Mouse (Mus musculus) MEL (cell line): Measurements from ENCODE around the gene Trio. TPM values are rescaled to one million over a fixed set of nuclear protein-coding genes. Genes with fewer than 3 reads are reported as not detected.

Experiments
- DNase-seq: peaks from one replicate; pipeline ENCODE4 v3.0.0; 2011; ENCODE audit warnings: low read depth, low spot score
- H3K27ac ChIP-seq: 2 replicates; pipeline ENCODE4 v1.5.1; 2012; ENCODE audit warnings: low read depth, mild to moderate bottlenecking, control low read depth, low read length, moderate library complexity; ENCODE audit not compliant: control insufficient read depth
- H3K27me3 ChIP-seq, 2 experiments: fragments of 150-350 bp in 1 of 2; sonication (generic) in 1 of 2; 2 replicates each; pipeline ENCODE4 v1.6.1; 2012; ENCODE audit warnings: low read length in 2 of 2, mild to moderate bottlenecking in 2 of 2, improper control_type of control experiment in 1 of 2, moderate library complexity in 1 of 2; ENCODE audit not compliant: insufficient read depth in 2 of 2, control insufficient read depth in 1 of 2
- H3K36me3 ChIP-seq, 2 experiments: 2 replicates each; pipeline ENCODE4 v1.6.1; 2012 to 2014; ENCODE audit warnings: low read length in 2 of 2, improper control_type of control experiment in 1 of 2, inconsistent platforms in 1 of 2, mild to moderate bottlenecking in 1 of 2; ENCODE audit not compliant: insufficient read depth in 2 of 2, control insufficient read depth in 1 of 2
- H3K4me1 ChIP-seq, 2 experiments: fragments of 150-350 bp in 1 of 2; sonication (generic) in 1 of 2; 2 replicates each; pipeline ENCODE4 v1.6.1; 2012; ENCODE audit warnings: low read length in 2 of 2, improper control_type of control experiment in 1 of 2, mild to moderate bottlenecking in 1 of 2; ENCODE audit not compliant: insufficient read depth in 2 of 2, control insufficient read depth in 1 of 2
- H3K4me3 ChIP-seq, 2 experiments: fragments of 150-350 bp in 1 of 2; sonication (generic) in 1 of 2; 2 replicates each; pipeline ENCODE4 v1.5.1; 2012; ENCODE audit warnings: low read depth in 2 of 2, low read length in 2 of 2, mild to moderate bottlenecking in 2 of 2, moderate library complexity in 2 of 2, control low read depth in 1 of 2, improper control_type of control experiment in 1 of 2; ENCODE audit not compliant: control insufficient read depth in 1 of 2, insufficient read depth in 1 of 2
- H3K79me2 ChIP-seq: 2 replicates; pipeline ENCODE4 v1.6.1; 2012; ENCODE audit warnings: mild to moderate bottlenecking, low read length, moderate library complexity; ENCODE audit not compliant: control insufficient read depth, poor library complexity, insufficient read depth
- H3K9ac ChIP-seq: 2 replicates; pipeline ENCODE4 v1.6.1; 2012; ENCODE audit warnings: low read depth, mild to moderate bottlenecking, control low read depth, low read length, moderate library complexity; ENCODE audit not compliant: control insufficient read depth, poor library complexity, severe bottlenecking
- H3K9me3 ChIP-seq: fragments of 150-350 bp; sonication (generic); replicated peaks from 2 replicates; pipeline ENCODE4 v1.6.1; 2012; ENCODE audit warnings: mild to moderate bottlenecking, low read length, improper control_type of control experiment, moderate library complexity; ENCODE audit not compliant: insufficient read depth
- CHD1 ChIP-seq: IDR thresholded peaks from 2 replicates; pipeline ENCODE4 v1.6.1; 2012; ENCODE audit warnings: low read depth, mild to moderate bottlenecking, inconsistent platforms, low read length, improper control_type of control experiment
- CTCF ChIP-seq, 3 experiments: IDR thresholded peaks in 2 of 3; conservative IDR thresholded peaks in 1 of 3; 2 replicates each; pipeline ENCODE4 v1.5.1; 2011 to 2012; ENCODE audit warnings: low read length in 3 of 3, low read depth in 2 of 3, mild to moderate bottlenecking in 2 of 3, improper control_type of control experiment in 1 of 3, inconsistent platforms in 1 of 3, mixed read lengths in 1 of 3, moderate library complexity in 1 of 3; ENCODE audit not compliant: control insufficient read depth in 1 of 3, insufficient read depth in 1 of 3, poor library complexity in 1 of 3, severe bottlenecking in 1 of 3
- E2F4 ChIP-seq: IDR thresholded peaks from 2 replicates; pipeline ENCODE4 v1.6.1; 2011; ENCODE audit warnings: low read depth, low read length, improper control_type of control experiment, borderline replicate concordance
- ELF1 ChIP-seq: IDR thresholded peaks from 2 replicates; pipeline ENCODE4 v1.6.1; 2014; ENCODE audit warnings: low read depth, mild to moderate bottlenecking, inconsistent platforms, low read length, improper control_type of control experiment, moderate library complexity
- GABPA ChIP-seq: IDR thresholded peaks from 2 replicates; pipeline ENCODE4 v1.6.1; 2012; ENCODE audit warnings: low read depth, mild to moderate bottlenecking, inconsistent platforms, low read length, improper control_type of control experiment, moderate library complexity
- GATA1 ChIP-seq: IDR thresholded peaks from 2 replicates; pipeline ENCODE4 v1.6.1; 2011; ENCODE audit warnings: low read depth, low read length, improper control_type of control experiment
- MAFK ChIP-seq: IDR thresholded peaks from 2 replicates; pipeline ENCODE4 v1.6.1; 2011; ENCODE audit warnings: low read depth, mild to moderate bottlenecking, low read length, improper control_type of control experiment, borderline replicate concordance
- MAZ ChIP-seq: IDR thresholded peaks from 2 replicates; pipeline ENCODE4 v1.6.1; 2012; ENCODE audit warnings: low read depth, mild to moderate bottlenecking, inconsistent platforms, low read length, improper control_type of control experiment
- MEF2A ChIP-seq: IDR thresholded peaks from 2 replicates; pipeline ENCODE4 v1.6.1; 2014; ENCODE audit warnings: low read depth, mild to moderate bottlenecking, inconsistent platforms, low read length, improper control_type of control experiment; ENCODE audit not compliant: poor library complexity, insufficient replicate concordance, severe bottlenecking; ENCODE audit errors: extremely low read depth
- MYB ChIP-seq: IDR thresholded peaks from 2 replicates; pipeline ENCODE4 v1.6.1; 2011; ENCODE audit warnings: mild to moderate bottlenecking, low read depth, low read length, improper control_type of control experiment
- POLR2AphosphoS5 ChIP-seq: IDR thresholded peaks from 2 replicates; pipeline ENCODE4 v1.6.1; 2012; ENCODE audit warnings: low read depth, borderline replicate concordance, mild to moderate bottlenecking, inconsistent platforms, low read length, moderate library complexity, mixed read lengths
- RAD21 ChIP-seq: IDR thresholded peaks from 2 replicates; pipeline ENCODE4 v1.6.1; 2011; ENCODE audit warnings: mild to moderate bottlenecking, low read depth, low read length, improper control_type of control experiment
- RCOR1 ChIP-seq: IDR thresholded peaks from 2 replicates; pipeline ENCODE4 v1.6.1; 2012; ENCODE audit warnings: low read depth, mild to moderate bottlenecking, inconsistent platforms, low read length, improper control_type of control experiment
- SIN3A ChIP-seq: IDR thresholded peaks from 2 replicates; pipeline ENCODE4 v1.6.1; 2012; ENCODE audit warnings: low read length, improper control_type of control experiment, inconsistent platforms
- TAL1 ChIP-seq: IDR thresholded peaks from 2 replicates; pipeline ENCODE4 v1.6.1; 2012; ENCODE audit warnings: mild to moderate bottlenecking, inconsistent platforms, low read length, moderate library complexity, mixed read lengths
- TBP ChIP-seq: IDR thresholded peaks from 2 replicates; pipeline ENCODE4 v1.8.0; 2011; ENCODE audit warnings: low read depth, low read length, improper control_type of control experiment
- TCF12 ChIP-seq: IDR thresholded peaks from 2 replicates; pipeline ENCODE4 v1.6.1; 2014; ENCODE audit warnings: low read depth, mild to moderate bottlenecking, inconsistent platforms, low read length, improper control_type of control experiment, moderate library complexity
- USF2 ChIP-seq, 2 experiments: IDR thresholded peaks; 2 replicates each; pipeline ENCODE4 v1.6.1; 2011 to 2012; ENCODE audit warnings: improper control_type of control experiment in 2 of 2, low read length in 2 of 2, borderline replicate concordance in 1 of 2, inconsistent platforms in 1 of 2, low read depth in 1 of 2, mild to moderate bottlenecking in 1 of 2; ENCODE audit not compliant: insufficient read depth in 1 of 2
- ZC3H11A ChIP-seq: IDR thresholded peaks from 2 replicates; pipeline ENCODE4 v1.6.1; 2012; ENCODE audit warnings: low read depth, mild to moderate bottlenecking, inconsistent platforms, low read length, improper control_type of control experiment
- ZKSCAN1 ChIP-seq: IDR thresholded peaks from 2 replicates; pipeline ENCODE4 v1.6.1; 2012; ENCODE audit warnings: low read depth, mild to moderate bottlenecking, inconsistent platforms, low read length, improper control_type of control experiment, moderate library complexity
- polyA plus RNA-seq, 2 experiments: library from polyadenylated mRNA; stranded (reverse) in 1 of 2; unstranded in 1 of 2; fragments of >175 nt in 1 of 2; fragments of >200 nt in 1 of 2; gene quantifications; 2 replicates each; pipeline versions ENCODE4 v1.2.1 to v1.2.4; 2012; ENCODE audit warnings: low replicate concordance in 2 of 2, low read depth in 1 of 2; ENCODE audit not compliant: insufficient read length in 2 of 2, insufficient read depth in 1 of 2, missing spikeins in 1 of 2
- total RNA-seq: library from RNA; depleted of rRNA; stranded (reverse); fragments of 300-350 nt; gene quantifications from 2 replicates; pipeline ENCODE4 v1.2.3, GENCODE M21; 2012

Trio gene
- total and polyA plus RNA-seq, 3 experiments, result 0.91 to 1.1 TPM; not detected in 1

GRCm38 (mm10) chr15:28001299-28001698, 24.3 kb downstream of the Trio start (continued):
- TF ChIP-seq MEF2A (no peak), GATA1 (no peak), MYB (no peak)

GRCm38 (mm10) chr15:27998621-27999359, 26.9 kb downstream of the Trio start:
- no peak for DNase-seq
- Histone ChIP-seq H3K9ac (no peak overlapping the region), H3K36me3 (no peaks in the 10 kb centered on the region), H3K9me3 (no peaks in the 10 kb centered on the region; the same call in 1 of the 2 replicates), H3K4me3 (no peak overlapping the region), H3K27me3 (no peaks in the 10 kb centered on the region), H3K4me1 (no peaks in the 10 kb centered on the region), H3K79me2 (no peaks in the 10 kb centered on the region), H3K27ac (no peak overlapping the region)
- TF ChIP-seq ZC3H11A (no peak), CTCF (IDR thresholded peaks at IDR 0.05 in 2 of 3, conservative IDR thresholded peaks at IDR 0.05 in 1 of 3; ENCODE audit: control insufficient read depth in 1 of 3, insufficient read depth in 1 of 3, low read depth in 2 of 3, low read length in 3 of 3, poor library complexity in 1 of 3, severe bottlenecking in 1 of 3) (no peak), CHD1 (no peak)

GRCm38 (mm10) chr15:27997917-27998316, 27.7 kb downstream of the Trio start:
- TF ChIP-seq RCOR1 (no peak), ZKSCAN1 (no peak), E2F4 (no peak), POLR2AphosphoS5 (no peak), USF2 (IDR thresholded peaks at IDR 0.05; ENCODE audit: borderline replicate concordance in 1 of 2, insufficient read depth in 1 of 2, low read depth in 1 of 2, low read length in 2 of 2) (no peak), MAZ (no peak), MAFK (no peak), RAD21 (no peak), TAL1 (no peak), TBP (no peak), TCF12 (no peak), CTCF (IDR thresholded peaks at IDR 0.05 in 2 of 3, conservative IDR thresholded peaks at IDR 0.05 in 1 of 3; ENCODE audit: control insufficient read depth in 1 of 3, insufficient read depth in 1 of 3, low read depth in 2 of 3, low read length in 3 of 3, poor library complexity in 1 of 3, severe bottlenecking in 1 of 3) (no peak), SIN3A (no peak), ELF1 (no peak), GABPA (no peak)
- no peak overlapping the region for H3K27ac ChIP-seq
- no peaks in the 10 kb centered on the region for H3K79me2 ChIP-seq
- no peaks in the 10 kb centered on the region for H3K36me3 ChIP-seq
- H3K4me3 ChIP-seq, result no peak overlapping the region
- no peaks in the 10 kb centered on the region for H3K27me3 ChIP-seq
- no peaks in the 10 kb centered on the region; the same call in 1 of the 2 replicates for H3K9me3 ChIP-seq
- no peaks in the 10 kb centered on the region for H3K4me1 ChIP-seq
- no peak overlapping the region for H3K9ac ChIP-seq
- DNase-seq, result no peak
